Mouse (Mus musculus) MEL (cell line): ENCODE measurements at regions not wholly inside any gene's neighbourhood (a gene's known extent, or its start where the extent isn't known, plus 50 kb on each side); places are given as distances from the start of the nearest gene placed in this dataset.

Source experiments
- DNase-seq: peaks from one replicate; pipeline ENCODE4 v3.0.0; 2011; ENCODE audit warnings: low read depth, low spot score
- H3K27ac ChIP-seq: 2 replicates; pipeline ENCODE4 v1.5.1; 2012; ENCODE audit warnings: low read depth, mild to moderate bottlenecking, control low read depth, low read length, moderate library complexity; ENCODE audit not compliant: control insufficient read depth
- H3K27me3 ChIP-seq, 2 experiments: fragments of 150-350 bp in 1 of 2; sonication (generic) in 1 of 2; 2 replicates each; pipeline ENCODE4 v1.6.1; 2012; ENCODE audit warnings: low read length in 2 of 2, mild to moderate bottlenecking in 2 of 2, improper control_type of control experiment in 1 of 2, moderate library complexity in 1 of 2; ENCODE audit not compliant: insufficient read depth in 2 of 2, control insufficient read depth in 1 of 2
- H3K36me3 ChIP-seq, 2 experiments: 2 replicates each; pipeline ENCODE4 v1.6.1; 2012 to 2014; ENCODE audit warnings: low read length in 2 of 2, improper control_type of control experiment in 1 of 2, inconsistent platforms in 1 of 2, mild to moderate bottlenecking in 1 of 2; ENCODE audit not compliant: insufficient read depth in 2 of 2, control insufficient read depth in 1 of 2
- H3K4me1 ChIP-seq, 2 experiments: fragments of 150-350 bp in 1 of 2; sonication (generic) in 1 of 2; 2 replicates each; pipeline ENCODE4 v1.6.1; 2012; ENCODE audit warnings: low read length in 2 of 2, improper control_type of control experiment in 1 of 2, mild to moderate bottlenecking in 1 of 2; ENCODE audit not compliant: insufficient read depth in 2 of 2, control insufficient read depth in 1 of 2
- H3K4me3 ChIP-seq, 2 experiments: fragments of 150-350 bp in 1 of 2; sonication (generic) in 1 of 2; 2 replicates each; pipeline ENCODE4 v1.5.1; 2012; ENCODE audit warnings: low read depth in 2 of 2, low read length in 2 of 2, mild to moderate bottlenecking in 2 of 2, moderate library complexity in 2 of 2, control low read depth in 1 of 2, improper control_type of control experiment in 1 of 2; ENCODE audit not compliant: control insufficient read depth in 1 of 2, insufficient read depth in 1 of 2
- H3K79me2 ChIP-seq: 2 replicates; pipeline ENCODE4 v1.6.1; 2012; ENCODE audit warnings: mild to moderate bottlenecking, low read length, moderate library complexity; ENCODE audit not compliant: control insufficient read depth, poor library complexity, insufficient read depth
- H3K9ac ChIP-seq: 2 replicates; pipeline ENCODE4 v1.6.1; 2012; ENCODE audit warnings: low read depth, mild to moderate bottlenecking, control low read depth, low read length, moderate library complexity; ENCODE audit not compliant: control insufficient read depth, poor library complexity, severe bottlenecking
- H3K9me3 ChIP-seq: fragments of 150-350 bp; sonication (generic); replicated peaks from 2 replicates; pipeline ENCODE4 v1.6.1; 2012; ENCODE audit warnings: mild to moderate bottlenecking, low read length, improper control_type of control experiment, moderate library complexity; ENCODE audit not compliant: insufficient read depth
- CHD1 ChIP-seq: IDR thresholded peaks from 2 replicates; pipeline ENCODE4 v1.6.1; 2012; ENCODE audit warnings: low read depth, mild to moderate bottlenecking, inconsistent platforms, low read length, improper control_type of control experiment
- CTCF ChIP-seq, 3 experiments: IDR thresholded peaks in 2 of 3; conservative IDR thresholded peaks in 1 of 3; 2 replicates each; pipeline ENCODE4 v1.5.1; 2011 to 2012; ENCODE audit warnings: low read length in 3 of 3, low read depth in 2 of 3, mild to moderate bottlenecking in 2 of 3, improper control_type of control experiment in 1 of 3, inconsistent platforms in 1 of 3, mixed read lengths in 1 of 3, moderate library complexity in 1 of 3; ENCODE audit not compliant: control insufficient read depth in 1 of 3, insufficient read depth in 1 of 3, poor library complexity in 1 of 3, severe bottlenecking in 1 of 3
- ETS1 ChIP-seq: IDR thresholded peaks from 2 replicates; pipeline ENCODE4 v1.6.1; 2012; ENCODE audit warnings: low read depth, mild to moderate bottlenecking, inconsistent platforms, low read length, improper control_type of control experiment, moderate library complexity
- GABPA ChIP-seq: IDR thresholded peaks from 2 replicates; pipeline ENCODE4 v1.6.1; 2012; ENCODE audit warnings: low read depth, mild to moderate bottlenecking, inconsistent platforms, low read length, improper control_type of control experiment, moderate library complexity
- HCFC1 ChIP-seq: IDR thresholded peaks from 2 replicates; pipeline ENCODE4 v1.6.1; 2012; ENCODE audit warnings: low read depth, mild to moderate bottlenecking, inconsistent platforms, low read length, improper control_type of control experiment, moderate library complexity
- MYC ChIP-seq: IDR thresholded peaks from 2 replicates; pipeline ENCODE4 v1.6.1; 2011; ENCODE audit warnings: low read depth, mild to moderate bottlenecking, low read length, improper control_type of control experiment, moderate library complexity
- NRF1 ChIP-seq: IDR thresholded peaks from 2 replicates; pipeline ENCODE4 v1.6.1; 2014; ENCODE audit warnings: low read depth, mild to moderate bottlenecking, inconsistent platforms, low read length, improper control_type of control experiment, moderate library complexity; ENCODE audit not compliant: poor library complexity, insufficient read depth, severe bottlenecking
- POLR2AphosphoS5 ChIP-seq: IDR thresholded peaks from 2 replicates; pipeline ENCODE4 v1.6.1; 2012; ENCODE audit warnings: low read depth, borderline replicate concordance, mild to moderate bottlenecking, inconsistent platforms, low read length, moderate library complexity, mixed read lengths
- RAD21 ChIP-seq: IDR thresholded peaks from 2 replicates; pipeline ENCODE4 v1.6.1; 2011; ENCODE audit warnings: mild to moderate bottlenecking, low read depth, low read length, improper control_type of control experiment
- SMC3 ChIP-seq: IDR thresholded peaks from 2 replicates; pipeline ENCODE4 v1.6.1; 2011; ENCODE audit warnings: low read depth, low read length, improper control_type of control experiment
- TBP ChIP-seq: IDR thresholded peaks from 2 replicates; pipeline ENCODE4 v1.8.0; 2011; ENCODE audit warnings: low read depth, low read length, improper control_type of control experiment
- ZKSCAN1 ChIP-seq: IDR thresholded peaks from 2 replicates; pipeline ENCODE4 v1.6.1; 2012; ENCODE audit warnings: low read depth, mild to moderate bottlenecking, inconsistent platforms, low read length, improper control_type of control experiment, moderate library complexity

- Histone ChIP-seq H3K4me1 (no peaks in the 10 kb centered on the region), H3K79me2 (no peaks in the 10 kb centered on the region), H3K27me3 (0 out of 4 replicates have a peak, but pooled peaks cover 0 to 1% of the 10 kb centered on the region in 2 experiments)
- peak in 1 of 3 experiments; percentile 40; a peak in 2 of 6 replicates for TF ChIP-seq CTCF (IDR thresholded peaks at IDR 0.05 in 2 of 3, conservative IDR thresholded peaks at IDR 0.05 in 1 of 3; ENCODE audit: control insufficient read depth in 1 of 3, insufficient read depth in 1 of 3, low read depth in 2 of 3, low read length in 3 of 3, poor library complexity in 1 of 3, severe bottlenecking in 1 of 3)
- peak; percentile 40 for TF ChIP-seq SMC3
- TF ChIP-seq POLR2AphosphoS5: no peak
- TF ChIP-seq ZKSCAN1: no peak
- TF ChIP-seq RAD21: peak; percentile 42
- TF ChIP-seq, all 39 proteins: peak for 3
- H3K9me3 ChIP-seq: no peaks in the 10 kb centered on the region
- no peak overlapping the region for H3K9ac ChIP-seq
- no peaks in the 10 kb centered on the region; a peak in 1 of 4 replicates for H3K36me3 ChIP-seq
- no peak overlapping the region for H3K4me3 ChIP-seq
- no peak overlapping the region for H3K27ac ChIP-seq
- DNase-seq: peak; percentile 17
Observed at GRCm38 (mm10) chr15:65701510-65701909, 686.8 kb upstream of the Gm21961 start.

GRCm38 (mm10) chr15:65698596-65698995, 683.9 kb upstream of the Gm21961 start:
- H3K4me3 ChIP-seq: no peak overlapping the region
- no peaks in the 10 kb centered on the region for H3K4me1 ChIP-seq
- H3K79me2 ChIP-seq: no peaks in the 10 kb centered on the region
- H3K27me3 ChIP-seq: no peaks in the 10 kb centered on the region
- no peaks in the 10 kb centered on the region; a peak in 1 of 4 replicates for H3K36me3 ChIP-seq
- TF ChIP-seq TBP: no peak
- no peak for TF ChIP-seq GABPA
- TF ChIP-seq CHD1: no peak
- TF ChIP-seq ZKSCAN1: no peak
- TF ChIP-seq NRF1: no peak
- TF ChIP-seq MYC: no peak
- TF ChIP-seq ETS1: 0 out of 2 replicates have a peak, but pooled peaks have one; percentile 28
- no peak for TF ChIP-seq HCFC1
- TF ChIP-seq, all 39 proteins: peak for 1
- H3K27ac ChIP-seq: no peak overlapping the region
- no peaks in the 10 kb centered on the region for H3K9me3 ChIP-seq
- no peak overlapping the region for H3K9ac ChIP-seq
- peak; percentile 30 for DNase-seq
